Mouse (Mus musculus) kidney, embryonic 16.5 days (tissue): ENCODE results near the gene Wdpcp. TPM values are rescaled to one million over a fixed set of nuclear protein-coding genes. Genes with fewer than 3 reads are reported as not detected.

ENCODE experiments used
- ATAC-seq: fragments of 200-750 bp; cut with Nextera tagmentation; 2 replicates; pipeline ENCODE4 v1.8.0; 2017; ENCODE audit warnings: moderate TSS enrichment; ENCODE audit not compliant: low FRiP score, low TSS enrichment
- H3K27ac ChIP-seq: fragments of 300-500 bp; sonication (generic); 2 replicates; pipeline ENCODE4 v1.5.1; 2014; ENCODE audit warnings: low read length
- H3K27me3 ChIP-seq: fragments of 300-500 bp; sonication (generic); 2 replicates; pipeline ENCODE4 v1.6.1; 2014; ENCODE audit warnings: low read length, control low read depth, mixed read lengths; ENCODE audit not compliant: insufficient read depth
- H3K36me3 ChIP-seq: fragments of 300-500 bp; sonication (generic); 2 replicates; pipeline ENCODE4 v1.6.1; 2014; ENCODE audit warnings: low read length, control low read depth, mixed read lengths; ENCODE audit not compliant: insufficient read depth
- H3K4me1 ChIP-seq: fragments of 300-500 bp; sonication (generic); 2 replicates; pipeline ENCODE4 v1.6.1; 2014; ENCODE audit warnings: low read length, control low read depth, mixed read lengths; ENCODE audit not compliant: insufficient read depth
- H3K4me2 ChIP-seq: fragments of 300-500 bp; sonication (generic); replicated peaks from 2 replicates; pipeline ENCODE4 v1.6.1; 2014; ENCODE audit warnings: low read depth, low read length
- H3K4me3 ChIP-seq: fragments of 300-500 bp; sonication (generic); 2 replicates; pipeline ENCODE4 v1.5.1; 2014; ENCODE audit warnings: mild to moderate bottlenecking, low read length
- H3K9ac ChIP-seq: fragments of 300-500 bp; sonication (generic); replicated peaks from 2 replicates; pipeline ENCODE4 v1.6.1; 2014; ENCODE audit warnings: low read length
- H3K9me3 ChIP-seq: fragments of 300-500 bp; sonication (generic); 2 replicates; pipeline ENCODE4 v1.6.1; 2016; ENCODE audit warnings: low read length, control low read depth
- WGBS: fragments of 180-500 bp; shearing (Covaris S2); extraction: QIAGEN DNeasy Blood & Tissue Kit; methylation state at CpG from one replicate; pipeline ENCODE4 v1.1.7; 2014; 5-methylcytosine and 5-hydroxymethylcytosine counted together
- polyA plus RNA-seq: library from polyadenylated mRNA; unstranded; fragments of >200 nt; fragmentation: Nextera tagmentation; extraction: Ambion mirVana; gene quantifications from 2 replicates; pipeline ENCODE4 v1.2.1, GENCODE M21; 2015

The Wdpcp gene
- polyA plus RNA-seq, 1 experiment from 2014 or later = 13.4 TPM

DNA sequence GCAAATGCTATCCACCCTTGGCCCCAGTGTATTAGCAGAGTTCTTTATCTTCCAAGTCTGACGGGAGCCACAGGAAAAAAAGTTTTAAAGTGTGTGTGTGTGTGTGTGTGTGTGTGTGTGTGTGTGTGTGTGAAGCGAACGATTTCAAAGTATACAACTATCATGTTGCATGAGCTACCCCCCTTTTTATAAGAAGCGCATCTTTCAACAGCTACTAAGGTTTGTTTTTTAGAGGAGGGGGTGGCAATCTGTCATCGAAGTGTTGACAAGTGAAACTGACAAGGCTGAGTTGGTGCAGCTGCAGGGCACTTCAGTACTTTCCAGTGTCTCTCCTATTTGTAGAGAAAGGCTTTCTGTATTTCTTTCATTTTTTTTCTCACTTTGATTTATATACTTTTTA lies 66.3 kb downstream of the Wdpcp start:
- Histone ChIP-seq H3K36me3 (no peaks in the 10 kb centered on the region), H3K27me3 (no peaks in the 10 kb centered on the region), H3K4me3 (no peak overlapping the region), H3K9ac (no peak overlapping the region), H3K9me3 (no peaks in the 10 kb centered on the region), H3K4me1 (no peaks in the 10 kb centered on the region), H3K4me2 (no peak overlapping the region), H3K27ac (no peak overlapping the region)
- 11% methylated on average over 5 of the region's 5 CpGs for WGBS
- no peak for ATAC-seq

DNA sequence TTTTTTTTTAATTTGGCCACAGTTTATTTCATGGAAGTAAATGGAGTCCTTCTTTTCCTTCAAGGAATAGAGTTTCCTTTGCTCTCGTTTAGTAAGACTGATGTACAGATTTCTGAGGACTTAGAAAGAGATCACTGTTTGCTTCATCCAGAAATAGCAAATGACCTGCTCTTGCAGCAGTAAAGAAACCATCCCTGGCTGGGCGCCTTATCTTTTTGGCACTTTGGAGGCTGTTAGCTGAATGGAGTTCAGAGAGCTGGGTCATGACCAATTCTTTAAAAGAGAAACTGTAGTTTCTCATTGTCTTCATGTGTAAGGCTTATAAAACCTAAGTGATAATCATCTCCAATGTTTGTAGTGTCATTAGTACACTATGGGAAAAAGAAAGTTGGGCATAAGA lies 67.5 kb downstream of the Wdpcp start:
- H3K27ac ChIP-seq = no peak overlapping the region
- H3K9ac ChIP-seq = no peak overlapping the region
- ATAC-seq = no peak
- H3K4me2 ChIP-seq = no peak overlapping the region
- H3K4me3 ChIP-seq = no peak overlapping the region
- no peaks in the 10 kb centered on the region for H3K36me3 ChIP-seq
- H3K4me1 ChIP-seq = no peaks in the 10 kb centered on the region
- no peaks in the 10 kb centered on the region for H3K27me3 ChIP-seq
- whole genome bisulfite sequencing = 52% methylated on average over 2 of the region's 2 CpGs
- H3K9me3 ChIP-seq = no peaks in the 10 kb centered on the region

DNA sequence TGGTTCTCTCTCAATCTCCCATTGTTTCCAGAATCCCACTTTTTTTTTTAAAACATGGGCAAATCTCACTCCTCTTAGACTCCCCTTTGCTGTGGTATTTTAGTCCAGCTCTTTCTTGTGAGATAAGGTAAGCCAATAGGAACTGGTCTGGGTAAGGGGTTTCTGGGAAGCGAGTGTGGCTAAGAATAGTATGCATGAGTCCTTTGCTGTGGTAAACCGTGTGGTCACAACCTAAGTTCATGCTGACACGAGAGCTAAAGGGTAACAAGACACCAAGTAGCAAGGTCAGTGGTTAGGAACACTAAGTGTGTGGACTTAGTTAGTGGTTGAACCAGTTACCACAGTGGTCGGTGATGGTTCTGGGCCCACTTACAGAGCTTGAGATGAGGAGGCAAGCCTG lies 72.2 kb downstream of the Wdpcp start:
- Histone ChIP-seq H3K4me3 (no peak overlapping the region), H3K27ac (no peak overlapping the region), H3K9ac (no peak overlapping the region), H3K36me3 (no peaks in the 10 kb centered on the region), H3K9me3 (no peaks in the 10 kb centered on the region), H3K4me2 (no peak overlapping the region), H3K27me3 (no peaks in the 10 kb centered on the region), H3K4me1 (no peaks in the 10 kb centered on the region)
- 75% methylated on average over 4 of the region's 4 CpGs for WGBS
- ATAC-seq = no peak

DNA sequence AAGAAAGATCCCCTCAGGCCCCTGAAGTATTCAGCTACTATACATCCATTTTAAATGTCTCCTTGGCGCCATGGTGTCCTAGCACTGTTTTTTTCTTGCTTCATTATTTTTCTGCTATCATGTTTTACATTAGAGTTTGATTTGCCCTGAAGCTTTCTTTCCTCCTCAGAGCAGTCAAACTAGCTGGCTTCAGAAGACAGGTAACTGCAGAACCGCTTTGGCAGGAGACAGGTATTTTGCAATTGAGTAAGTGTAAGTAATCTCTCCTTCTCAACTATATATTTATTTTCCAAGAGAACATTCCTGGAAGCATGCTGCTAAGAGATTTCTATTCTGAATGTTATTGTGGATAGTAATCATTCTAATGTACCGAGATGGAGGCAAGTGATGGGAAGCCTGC lies 74.1 kb downstream of the Wdpcp start:
- H3K4me1 ChIP-seq = no peaks in the 10 kb centered on the region
- WGBS = 79% methylated on average over 3 of the region's 3 CpGs
- no peak overlapping the region for H3K27ac ChIP-seq
- no peaks in the 10 kb centered on the region for H3K27me3 ChIP-seq
- H3K36me3 ChIP-seq = no peaks in the 10 kb centered on the region
- H3K4me2 ChIP-seq = no peak overlapping the region
- no peaks in the 10 kb centered on the region for H3K9me3 ChIP-seq
- ATAC-seq = no peak
- no peak overlapping the region for H3K9ac ChIP-seq
- H3K4me3 ChIP-seq = no peak overlapping the region

DNA sequence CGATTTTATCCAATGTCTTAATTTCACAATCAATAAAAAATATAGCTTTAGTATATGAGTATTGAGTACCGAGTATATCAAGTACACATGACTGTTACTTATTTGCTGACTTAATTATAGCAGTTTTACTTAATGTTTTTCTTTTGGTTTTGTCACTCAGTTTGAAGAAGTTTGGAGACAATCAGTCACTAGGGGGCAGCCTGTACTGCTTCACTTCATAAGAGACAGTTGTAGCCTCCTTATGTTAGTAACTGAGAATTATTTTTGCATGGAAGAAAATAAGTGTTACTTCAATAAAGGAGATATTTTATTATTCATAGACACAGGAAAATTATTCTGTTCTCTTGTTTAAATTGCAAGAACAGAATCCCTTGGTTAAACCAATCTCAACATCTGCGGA lies 87.0 kb downstream of the Wdpcp start:
- H3K4me1 ChIP-seq = no peaks in the 10 kb centered on the region
- H3K4me2 ChIP-seq = no peak overlapping the region
- no peaks in the 10 kb centered on the region for H3K27me3 ChIP-seq
- no peak for ATAC-seq
- H3K4me3 ChIP-seq = no peak overlapping the region
- WGBS = 75% methylated on average over 3 of the region's 3 CpGs
- no peak overlapping the region for H3K27ac ChIP-seq
- H3K9me3 ChIP-seq = no peaks in the 10 kb centered on the region
- no peaks in the 10 kb centered on the region for H3K36me3 ChIP-seq
- no peak overlapping the region for H3K9ac ChIP-seq

DNA sequence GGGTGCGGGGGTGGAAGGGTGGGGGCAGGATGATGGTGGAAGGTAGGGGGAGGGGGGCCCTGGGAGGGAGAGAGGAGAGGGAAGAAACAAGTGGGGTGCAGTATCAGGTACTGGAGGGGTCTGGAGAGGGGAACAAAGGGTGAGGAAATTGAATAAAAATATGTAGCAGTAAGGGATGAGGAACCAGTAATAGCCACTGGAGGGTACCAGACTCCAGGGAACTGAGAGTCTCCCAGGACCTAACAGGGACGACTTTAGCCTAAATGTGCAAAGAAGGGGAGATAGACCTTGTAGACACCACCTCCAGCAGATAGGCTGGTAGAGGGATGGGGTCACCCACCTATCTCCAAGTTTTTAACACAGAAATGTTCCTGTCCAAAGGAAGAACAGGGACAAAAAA lies 105.0 kb downstream of the Wdpcp start:
- WGBS = 72% methylated on average over 2 of the region's 2 CpGs
- H3K4me2 ChIP-seq = no peak overlapping the region
- H3K36me3 ChIP-seq = no peaks in the 10 kb centered on the region
- no peak overlapping the region for H3K9ac ChIP-seq
- no peaks in the 10 kb centered on the region for H3K9me3 ChIP-seq
- no peaks in the 10 kb centered on the region for H3K4me1 ChIP-seq
- H3K4me3 ChIP-seq = no peak overlapping the region
- H3K27ac ChIP-seq = no peak overlapping the region
- H3K27me3 ChIP-seq = no peaks in the 10 kb centered on the region
- ATAC-seq = no peak

DNA sequence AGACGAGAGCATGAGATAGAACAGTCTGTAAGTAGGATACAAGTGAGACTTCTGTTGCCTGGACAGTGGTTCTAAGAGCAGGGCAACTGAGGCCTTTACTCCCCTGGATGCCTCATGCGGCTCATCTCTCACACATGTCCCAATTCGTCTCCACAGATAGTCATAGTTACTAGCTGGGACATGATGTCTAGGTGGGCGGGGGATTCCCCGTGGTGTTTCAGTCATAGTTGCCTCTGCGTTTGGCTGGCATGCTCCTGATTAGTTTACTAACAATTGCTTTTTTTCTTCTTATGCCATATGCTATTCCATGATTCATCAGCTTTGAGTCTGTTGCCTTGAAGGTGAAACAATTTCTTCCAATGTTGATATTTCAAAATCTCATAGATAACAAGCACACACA lies 116.4 kb downstream of the Wdpcp start:
- H3K36me3 ChIP-seq = no peaks in the 10 kb centered on the region
- no peak overlapping the region for H3K4me3 ChIP-seq
- ATAC-seq = no peak
- WGBS = 86% methylated on average over 6 of the region's 6 CpGs
- H3K4me1 ChIP-seq = no peaks in the 10 kb centered on the region
- H3K9ac ChIP-seq = no peak overlapping the region
- H3K9me3 ChIP-seq = no peaks in the 10 kb centered on the region
- H3K27me3 ChIP-seq = no peaks in the 10 kb centered on the region
- H3K27ac ChIP-seq = no peak overlapping the region
- no peak overlapping the region for H3K4me2 ChIP-seq

DNA sequence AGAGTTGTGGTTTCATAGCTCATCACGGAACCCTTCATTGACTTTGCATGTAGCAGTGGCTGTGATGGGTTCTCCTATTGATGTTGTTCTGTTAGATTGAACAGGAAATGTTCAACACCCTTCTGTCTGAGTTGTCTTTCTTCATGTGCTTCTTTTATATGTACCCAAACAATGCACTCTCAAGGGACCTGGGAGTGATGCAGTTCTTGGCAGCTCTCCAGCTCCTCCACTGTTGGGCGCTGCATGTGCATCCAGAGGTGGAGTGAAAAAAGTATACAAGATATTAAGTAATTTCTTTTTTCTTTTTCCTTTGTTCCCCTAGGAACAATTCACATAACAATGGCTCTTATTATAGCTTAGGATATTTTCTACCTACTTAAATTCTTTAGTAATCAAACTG lies 118.7 kb downstream of the Wdpcp start:
- H3K4me3 ChIP-seq = no peak overlapping the region
- 75% methylated on average over 2 of the region's 2 CpGs for WGBS
- no peaks in the 10 kb centered on the region for H3K9me3 ChIP-seq
- no peak for ATAC-seq
- H3K27me3 ChIP-seq = no peaks in the 10 kb centered on the region
- no peaks in the 10 kb centered on the region for H3K36me3 ChIP-seq
- H3K4me1 ChIP-seq = no peaks in the 10 kb centered on the region
- H3K27ac ChIP-seq = no peak overlapping the region
- no peak overlapping the region for H3K9ac ChIP-seq
- no peak overlapping the region for H3K4me2 ChIP-seq

DNA sequence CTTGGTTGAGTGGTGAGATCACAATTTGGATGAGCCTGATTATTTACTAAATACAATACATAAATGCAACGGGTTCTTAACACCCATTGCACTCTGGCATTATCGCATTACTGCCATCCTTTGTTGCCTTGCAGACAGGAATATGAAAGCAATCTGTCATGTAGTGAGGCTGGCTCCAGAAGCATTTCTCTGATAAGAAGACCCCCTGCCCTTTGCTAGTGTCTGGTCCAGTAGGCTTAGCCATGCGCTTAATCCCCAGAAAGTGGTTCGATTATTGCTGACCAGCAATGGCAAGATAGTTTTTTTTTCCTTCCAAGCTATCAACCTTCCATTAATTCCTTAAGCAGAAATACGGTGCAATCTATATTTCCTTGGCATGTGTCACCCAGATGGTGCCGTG lies 122.1 kb downstream of the Wdpcp start:
- H3K4me3 ChIP-seq = no peak overlapping the region
- H3K36me3 ChIP-seq = no peaks in the 10 kb centered on the region
- no peaks in the 10 kb centered on the region for H3K4me1 ChIP-seq
- no peak overlapping the region for H3K9ac ChIP-seq
- WGBS = 89% methylated on average over 6 of the region's 6 CpGs
- ATAC-seq = no peak
- H3K4me2 ChIP-seq = no peak overlapping the region
- no peak overlapping the region for H3K27ac ChIP-seq
- H3K9me3 ChIP-seq = no peaks in the 10 kb centered on the region
- H3K27me3 ChIP-seq = no peaks in the 10 kb centered on the region

DNA sequence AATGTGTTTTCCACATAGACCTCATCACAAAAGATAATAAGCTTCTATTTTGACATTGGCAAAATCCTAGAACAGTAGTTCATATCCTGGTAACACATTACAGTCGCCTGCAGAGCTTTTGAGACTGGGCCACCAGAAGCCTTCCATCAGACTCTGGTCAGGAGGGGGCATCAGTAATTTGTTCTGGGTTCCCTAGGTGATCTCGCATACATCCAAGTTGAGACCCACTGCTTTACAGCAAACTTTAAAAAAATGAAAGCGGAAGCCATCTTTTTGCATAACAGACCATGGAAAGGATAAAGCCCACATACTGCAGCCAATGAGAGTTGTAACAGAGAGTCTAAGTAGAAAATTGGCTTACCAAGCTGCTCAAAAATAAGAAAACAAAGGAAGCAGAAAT lies 125.6 kb downstream of the Wdpcp start:
- H3K27me3 ChIP-seq = no peaks in the 10 kb centered on the region
- no peak for ATAC-seq
- no peaks in the 10 kb centered on the region for H3K4me1 ChIP-seq
- no peak overlapping the region for H3K4me3 ChIP-seq
- WGBS = 79% methylated on average over 3 of the region's 3 CpGs
- no peaks in the 10 kb centered on the region for H3K36me3 ChIP-seq
- H3K27ac ChIP-seq = no peak overlapping the region
- no peaks in the 10 kb centered on the region for H3K9me3 ChIP-seq
- H3K9ac ChIP-seq = no peak overlapping the region
- no peak overlapping the region for H3K4me2 ChIP-seq

DNA sequence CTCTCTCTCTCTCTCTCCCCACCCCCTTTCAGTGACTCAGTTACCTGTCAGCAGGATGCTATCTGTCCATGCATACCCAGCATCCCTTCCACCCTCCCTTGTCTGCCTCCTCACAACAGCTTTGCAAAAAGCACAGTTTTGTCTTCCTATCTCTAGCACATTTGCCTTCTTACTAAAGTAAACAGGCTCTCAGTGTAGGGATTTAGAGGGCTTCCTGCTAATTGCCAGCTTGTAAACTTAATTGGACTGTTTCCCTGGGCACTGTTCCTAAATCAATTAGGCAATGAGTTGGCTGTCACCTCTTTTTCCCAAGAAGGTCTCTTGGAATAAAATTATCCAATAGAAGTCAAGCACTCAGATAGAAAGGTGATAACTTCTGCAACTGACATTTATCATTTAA lies 141.5 kb downstream of the Wdpcp start:
- H3K27me3 ChIP-seq = no peaks in the 10 kb centered on the region
- no peak for ATAC-seq

More for the DNA sequence above, 141.5 kb downstream of the Wdpcp start:
- Histone ChIP-seq H3K4me2 (no peak overlapping the region), H3K27ac (no peak overlapping the region), H3K4me1 (no peaks in the 10 kb centered on the region), H3K36me3 (peaks cover 2% of the 10 kb centered on the region; the same call in 1 of the 2 replicates), H3K4me3 (no peak overlapping the region), H3K9ac (no peak overlapping the region), H3K9me3 (0 out of 2 replicates have a peak, but pooled peaks cover 6% of the 10 kb centered on the region)
